Mouse (Mus musculus) liver, postnatal 0 days (tissue): Measurements from ENCODE around the gene Aatf.

ENCODE experiments used
- CTCF ChIP-seq: sonication (generic); IDR thresholded peaks from 2 replicates; pipeline ENCODE4 v1.5.1; 2016; ENCODE audit warnings: antibody characterized with exemption, low read depth
- EP300 ChIP-seq: IDR thresholded peaks from 2 replicates; pipeline ENCODE4 v1.6.1; 2016; ENCODE audit warnings: antibody characterized with exemption, low read depth, mild to moderate bottlenecking

DNA sequence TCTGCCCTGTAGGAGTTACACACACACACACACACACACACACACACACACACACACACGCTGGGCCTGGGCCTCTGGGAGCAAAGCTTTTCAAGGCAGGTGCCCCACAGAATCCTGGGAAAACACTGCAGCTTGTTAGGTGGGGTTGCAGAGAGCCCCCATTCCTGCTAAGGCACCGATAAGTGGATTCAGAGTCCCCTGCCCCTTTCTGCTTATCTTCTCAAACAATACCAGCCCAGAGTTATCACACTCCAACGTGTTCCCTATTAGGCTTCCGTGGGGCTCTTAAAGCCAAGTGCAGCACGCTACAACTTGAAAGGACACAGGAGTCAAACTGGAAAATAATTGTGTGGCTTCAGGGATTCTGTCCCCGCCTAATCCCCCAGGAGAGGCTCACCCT lies 100.2 kb downstream of the Aatf start:
- TF ChIP-seq CTCF (no peak), EP300 (peak; percentile 66)
